Mouse (Mus musculus) forebrain, embryonic 16.5 days (tissue): Measurements from ENCODE around the gene Rpl29. TPM values are rescaled to one million over a fixed set of nuclear protein-coding genes. Genes with fewer than 3 reads are reported as not detected.

Experiments
- ATAC-seq: fragments of 200-750 bp; cut with Nextera tagmentation; 2 replicates; pipeline ENCODE4 v1.8.0; 2017; ENCODE audit warnings: mild to moderate bottlenecking, moderate library complexity
- H3K27ac ChIP-seq: fragments of 300-500 bp; sonication (generic); 2 replicates; pipeline ENCODE4 v1.5.1; 2014; ENCODE audit warnings: low read length, control low read depth
- H3K27me3 ChIP-seq: fragments of 300-500 bp; sonication (generic); replicated peaks from 2 replicates; pipeline ENCODE4 v1.6.1; 2014; ENCODE audit warnings: low read length; ENCODE audit not compliant: control insufficient read depth, insufficient read depth
- H3K36me3 ChIP-seq: fragments of 300-500 bp; sonication (generic); 2 replicates; pipeline ENCODE4 v1.6.1; 2014; ENCODE audit not compliant: control insufficient read depth, insufficient read depth
- H3K4me1 ChIP-seq: fragments of 300-500 bp; sonication (generic); replicated peaks from 2 replicates; pipeline ENCODE4 v1.6.1; 2014; ENCODE audit warnings: low read length; ENCODE audit not compliant: control insufficient read depth, insufficient read depth
- H3K4me2 ChIP-seq: fragments of 300-500 bp; sonication (generic); 2 replicates; pipeline ENCODE4 v1.6.1; 2014; ENCODE audit warnings: mild to moderate bottlenecking, low read length, control low read depth
- H3K4me3 ChIP-seq: fragments of 300-500 bp; sonication (generic); replicated peaks from 2 replicates; pipeline ENCODE4 v1.5.1; 2014; ENCODE audit warnings: mild to moderate bottlenecking, low read length, control low read depth
- H3K9ac ChIP-seq: fragments of 300-500 bp; sonication (generic); replicated peaks from 2 replicates; pipeline ENCODE4 v1.6.1; 2014; ENCODE audit warnings: low read depth, low read length, control low read depth
- H3K9me3 ChIP-seq: fragments of 300-500 bp; sonication (generic); 2 replicates; pipeline ENCODE4 v1.6.1; 2016; ENCODE audit warnings: low read length; ENCODE audit not compliant: control insufficient read depth
- WGBS: fragments of 180-500 bp; shearing (Covaris S2); extraction: QIAGEN DNeasy Blood & Tissue Kit; methylation state at CpG from one replicate; pipeline ENCODE4 v1.1.7; 2014; 5-methylcytosine and 5-hydroxymethylcytosine counted together
- polyA plus RNA-seq: library from polyadenylated mRNA; unstranded; fragments of >200 nt; fragmentation: Nextera tagmentation; extraction: Ambion mirVana; gene quantifications from 2 replicates; pipeline ENCODE4 v1.2.1, GENCODE M21; 2015

Gene Rpl29
- polyA plus RNA-seq, 1 experiment from 2014 or later, result 591 TPM

GRCm38 (mm10) chr9:106402149-106402548, 27.1 kb upstream of the Rpl29 start:
- no peak overlapping the region for H3K4me3 ChIP-seq
- H3K9ac ChIP-seq, result no peak overlapping the region
- H3K4me2 ChIP-seq, result no peak overlapping the region
- H3K36me3 ChIP-seq, result no peaks in the 10 kb centered on the region
- ATAC-seq, result no peak
- 0 out of 2 replicates have a peak, but pooled peaks cover 5% of the 10 kb centered on the region for H3K4me1 ChIP-seq
- no peaks in the 10 kb centered on the region for H3K9me3 ChIP-seq
- no peaks in the 10 kb centered on the region for H3K27me3 ChIP-seq
- 79% methylated on average over 5 of the region's 5 CpGs for WGBS
- H3K27ac ChIP-seq, result no peak overlapping the region

DNA sequence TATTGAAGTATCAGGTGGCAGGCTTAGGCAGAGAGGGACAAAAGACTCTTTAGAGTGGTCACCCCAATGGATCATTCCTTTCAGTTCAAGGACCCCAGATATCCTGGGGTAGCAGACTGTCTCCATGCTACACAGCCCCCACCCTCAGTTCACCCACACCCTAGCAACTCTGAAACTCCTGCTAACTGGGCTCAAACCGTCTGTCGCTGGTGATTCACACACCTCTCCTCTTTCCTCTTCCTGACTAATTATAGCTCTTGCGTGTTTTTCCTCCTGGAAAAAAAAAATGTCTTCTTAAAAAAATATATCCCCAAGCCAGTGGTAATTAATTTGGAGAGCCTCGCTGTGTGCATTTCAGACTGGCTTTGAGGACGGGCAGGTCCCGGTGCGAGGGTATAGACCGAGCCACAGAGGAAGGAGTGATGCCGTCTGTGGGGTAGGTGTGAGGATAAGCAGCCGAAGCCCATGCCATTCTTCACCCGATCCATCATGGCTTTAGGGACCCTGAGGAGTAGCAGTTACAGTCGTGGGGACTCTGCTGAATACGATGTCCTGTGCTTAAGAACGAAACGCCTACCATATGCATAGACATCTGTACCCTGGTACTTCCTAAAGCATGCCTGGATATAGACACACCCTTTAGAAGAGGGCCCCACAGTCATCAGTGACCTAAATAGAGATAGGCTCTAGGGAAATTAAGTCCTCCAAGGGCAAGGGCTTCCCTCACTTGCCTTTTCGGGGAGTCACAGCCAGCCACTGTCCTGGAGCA, 26.5 kb upstream of the Rpl29 start:
- no peak overlapping the region for H3K4me2 ChIP-seq
- ATAC-seq, result no peak
- H3K9ac ChIP-seq, result no peak overlapping the region
- H3K4me1 ChIP-seq, result 0 out of 2 replicates have a peak, but pooled peaks cover 5% of the 10 kb centered on the region
- H3K36me3 ChIP-seq, result no peaks in the 10 kb centered on the region
- WGBS, result 84% methylated on average over 16 of the region's 16 CpGs
- no peaks in the 10 kb centered on the region for H3K27me3 ChIP-seq
- H3K9me3 ChIP-seq, result no peaks in the 10 kb centered on the region
- H3K27ac ChIP-seq, result no peak overlapping the region
- no peak overlapping the region for H3K4me3 ChIP-seq

GRCm38 (mm10) chr9:106405275-106405674, 24.0 kb upstream of the Rpl29 start:
- Histone ChIP-seq H3K9ac (no peak overlapping the region), H3K27ac (no peak overlapping the region), H3K27me3 (no peaks in the 10 kb centered on the region), H3K36me3 (no peaks in the 10 kb centered on the region), H3K4me3 (no peak overlapping the region), H3K4me1 (0 out of 2 replicates have a peak, but pooled peaks cover 8% of the 10 kb centered on the region), H3K4me2 (no peak overlapping the region), H3K9me3 (no peaks in the 10 kb centered on the region)
- 41% methylated on average over 6 of the region's 6 CpGs for WGBS
- ATAC-seq, result no peak

DNA sequence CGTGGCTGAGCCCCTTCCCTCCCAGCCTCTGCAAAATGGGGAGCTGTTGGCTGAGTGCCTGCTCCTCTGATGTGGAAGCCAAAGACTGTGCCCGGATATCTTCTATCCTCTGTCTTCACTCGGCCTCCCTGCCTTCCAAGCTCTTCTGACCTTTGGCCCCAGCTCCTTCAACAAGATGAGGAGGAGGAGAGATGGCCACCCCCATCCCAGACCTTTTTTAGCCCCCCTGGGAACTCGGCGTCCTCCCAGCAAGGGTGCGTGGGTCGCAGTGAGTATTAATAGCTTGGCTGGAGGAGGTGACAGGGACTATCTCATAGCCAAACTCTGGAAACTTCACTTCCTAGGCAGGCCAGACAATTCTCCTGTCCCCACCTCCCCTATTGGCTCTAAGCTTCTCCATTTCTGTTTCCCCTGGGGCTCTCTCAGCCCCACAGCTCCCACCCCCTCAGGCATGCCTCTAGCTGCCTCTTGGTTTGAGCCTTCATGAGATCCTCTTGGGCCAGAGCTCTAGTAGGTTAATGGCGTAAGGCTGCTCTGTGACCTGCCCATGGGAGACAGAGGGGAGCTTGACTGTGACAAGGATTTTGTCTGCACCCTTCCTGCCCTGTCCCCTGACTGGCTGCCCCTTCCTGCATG, 22.7 kb upstream of the Rpl29 start:
- no peak for ATAC-seq
- no peak overlapping the region for H3K9ac ChIP-seq
- no peaks in the 10 kb centered on the region for H3K36me3 ChIP-seq
- no peak overlapping the region for H3K27ac ChIP-seq
- H3K9me3 ChIP-seq, result no peaks in the 10 kb centered on the region
- 53% methylated on average over 8 of the region's 8 CpGs for WGBS
- no peak overlapping the region for H3K4me3 ChIP-seq
- H3K4me1 ChIP-seq, result 0 out of 2 replicates have a peak, but pooled peaks cover 8% of the 10 kb centered on the region
- no peaks in the 10 kb centered on the region for H3K27me3 ChIP-seq
- no peak overlapping the region for H3K4me2 ChIP-seq

GRCm38 (mm10) chr9:106409096-106409495, 20.2 kb upstream of the Rpl29 start:
- Histone ChIP-seq H3K27me3 (no peaks in the 10 kb centered on the region), H3K9ac (no peak overlapping the region), H3K4me2 (no peak overlapping the region), H3K9me3 (no peaks in the 10 kb centered on the region), H3K4me1 (0 out of 2 replicates have a peak, but pooled peaks cover 6% of the 10 kb centered on the region), H3K36me3 (no peaks in the 10 kb centered on the region), H3K27ac (no peak overlapping the region), H3K4me3 (no peak overlapping the region)
- no peak for ATAC-seq
- 99% methylated on average over 4 of the region's 4 CpGs for WGBS

DNA sequence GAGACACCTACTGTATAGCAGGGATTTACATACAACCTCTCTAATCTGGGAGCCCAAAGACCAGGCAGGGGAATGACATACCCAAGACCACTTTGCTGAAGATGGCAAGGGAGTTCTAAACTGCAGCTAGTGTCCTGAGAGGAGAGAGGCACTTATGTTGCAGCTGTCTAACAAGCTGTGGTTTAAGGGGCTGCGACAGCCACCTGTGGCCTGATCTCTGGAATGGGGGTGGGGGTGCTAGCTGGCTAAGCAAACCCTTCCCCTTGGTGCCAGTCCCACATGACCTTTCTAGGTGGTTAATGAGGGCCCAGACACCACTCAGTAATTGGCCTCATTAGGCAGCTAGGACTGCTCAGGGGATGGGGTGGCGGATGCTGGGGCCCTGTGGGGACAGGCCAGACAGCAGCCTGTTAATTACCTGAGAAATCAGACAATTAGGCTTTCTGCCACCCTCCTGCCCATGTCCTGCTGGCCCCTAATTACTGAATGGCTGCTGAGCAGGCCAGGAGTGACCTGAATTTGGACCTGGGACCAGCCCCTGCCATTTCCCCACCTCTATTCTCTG, 19.1 kb upstream of the Rpl29 start:
- H3K9ac ChIP-seq, result no peak overlapping the region
- H3K9me3 ChIP-seq, result no peaks in the 10 kb centered on the region
- WGBS, result 20% methylated on average over 2 of the region's 2 CpGs
- H3K27me3 ChIP-seq, result no peaks in the 10 kb centered on the region
- no peak overlapping the region for H3K4me2 ChIP-seq
- ATAC-seq, result no peak
- H3K4me3 ChIP-seq, result no peak overlapping the region
- no peaks in the 10 kb centered on the region for H3K36me3 ChIP-seq
- H3K4me1 ChIP-seq, result 0 out of 2 replicates have a peak, but pooled peaks cover 4% of the 10 kb centered on the region
- no peak overlapping the region for H3K27ac ChIP-seq

GRCm38 (mm10) chr9:106411091-106411594, 18.1 kb upstream of the Rpl29 start:
- no peaks in the 10 kb centered on the region for H3K36me3 ChIP-seq
- no peak overlapping the region for H3K9ac ChIP-seq
- ATAC-seq, result no peak
- no peaks in the 10 kb centered on the region for H3K9me3 ChIP-seq
- H3K4me1 ChIP-seq, result 0 out of 2 replicates have a peak, but pooled peaks cover 3% of the 10 kb centered on the region
- no peak overlapping the region for H3K27ac ChIP-seq
- 71% methylated on average over 9 of the region's 9 CpGs for WGBS
- no peak overlapping the region for H3K4me3 ChIP-seq
- H3K4me2 ChIP-seq, result no peak overlapping the region
- H3K27me3 ChIP-seq, result no peaks in the 10 kb centered on the region

- 0 out of 2 replicates have a peak, but pooled peaks cover 3% of the 10 kb centered on the region for H3K4me1 ChIP-seq
- H3K9ac ChIP-seq, result no peak overlapping the region
- H3K27ac ChIP-seq, result no peak overlapping the region
- ATAC-seq, result no peak
- H3K4me2 ChIP-seq, result no peak overlapping the region
- H3K36me3 ChIP-seq, result no peaks in the 10 kb centered on the region
- no peaks in the 10 kb centered on the region for H3K9me3 ChIP-seq
- no peak overlapping the region for H3K4me3 ChIP-seq
- H3K27me3 ChIP-seq, result no peaks in the 10 kb centered on the region
- 86% methylated on average over 6 of the region's 6 CpGs for WGBS
Observed at GRCm38 (mm10) chr9:106411729-106412128, 17.5 kb upstream of the Rpl29 start.

- 77% methylated on average over 3 of the region's 3 CpGs for WGBS
- H3K27ac ChIP-seq, result no peak overlapping the region
- no peak for ATAC-seq
- H3K4me2 ChIP-seq, result no peak overlapping the region
- H3K27me3 ChIP-seq, result no peaks in the 10 kb centered on the region
- 0 out of 2 replicates have a peak, but pooled peaks cover 3% of the 10 kb centered on the region for H3K4me1 ChIP-seq
- H3K9ac ChIP-seq, result no peak overlapping the region
- H3K36me3 ChIP-seq, result no peaks in the 10 kb centered on the region
- no peak overlapping the region for H3K4me3 ChIP-seq
- no peaks in the 10 kb centered on the region for H3K9me3 ChIP-seq
Observed at GRCm38 (mm10) chr9:106412210-106412609, 17.0 kb upstream of the Rpl29 start.
